Mouse (Mus musculus): Measurements from ENCODE around the gene Zswim5. TPM values are rescaled to one million over a fixed set of nuclear protein-coding genes. Genes with fewer than 3 reads are reported as not detected.

Gene Zswim5
- polyA plus RNA-seq, 1 experiment = 0.20 TPM

DNA sequence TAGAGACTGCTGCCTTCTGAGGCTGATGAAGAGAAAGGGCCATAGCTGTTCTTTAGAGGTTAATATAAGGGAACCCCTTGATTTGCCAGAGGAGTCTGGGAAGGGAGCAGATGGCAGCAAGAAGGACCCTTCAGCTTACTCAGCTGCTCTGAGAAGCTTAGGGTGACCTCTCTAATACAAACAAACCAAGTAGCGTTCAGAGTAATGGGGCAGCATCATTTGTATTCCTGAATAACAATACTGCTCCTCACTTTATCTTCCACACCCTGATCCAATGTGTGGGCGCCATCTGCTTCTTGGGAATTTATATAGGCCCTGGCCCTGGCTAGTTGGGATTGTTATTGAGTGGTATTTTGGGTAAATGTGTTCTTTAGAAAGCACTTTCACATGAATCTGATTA lies 65.5 kb downstream of the Zswim5 start:
- Histone ChIP-seq H3K4me1 (replicated peaks; ENCODE audit: control insufficient read depth, insufficient read depth, low read length) (no peaks in the 10 kb centered on the region), H3K36me3 (ENCODE audit: control insufficient read depth, insufficient read depth, low read length) (no peaks in the 10 kb centered on the region), H3K27me3 (ENCODE audit: control insufficient read depth, insufficient read depth, low read length) (no peaks in the 10 kb centered on the region; the same call in 1 of the 2 replicates), H3K4me3 (ENCODE audit: control insufficient read depth, insufficient read depth, low read length) (no peak overlapping the region), H3K27ac (ENCODE audit: control insufficient read depth, insufficient read depth, low read length) (no peak overlapping the region)
- no peak for DNase-seq
- WGBS = 88% methylated on average over 2 of the region's 2 CpGs
- TF ChIP-seq CTCF (IDR thresholded peaks at IDR 0.05; ENCODE audit: borderline replicate concordance, control insufficient read depth, extremely low read depth, insufficient read depth, low read length, poor library complexity) = no peak
- no peak for TF ChIP-seq POLR2A (IDR thresholded peaks at IDR 0.05; ENCODE audit: control insufficient read depth, extremely low read depth, insufficient read depth, low read length, poor library complexity)

DNA sequence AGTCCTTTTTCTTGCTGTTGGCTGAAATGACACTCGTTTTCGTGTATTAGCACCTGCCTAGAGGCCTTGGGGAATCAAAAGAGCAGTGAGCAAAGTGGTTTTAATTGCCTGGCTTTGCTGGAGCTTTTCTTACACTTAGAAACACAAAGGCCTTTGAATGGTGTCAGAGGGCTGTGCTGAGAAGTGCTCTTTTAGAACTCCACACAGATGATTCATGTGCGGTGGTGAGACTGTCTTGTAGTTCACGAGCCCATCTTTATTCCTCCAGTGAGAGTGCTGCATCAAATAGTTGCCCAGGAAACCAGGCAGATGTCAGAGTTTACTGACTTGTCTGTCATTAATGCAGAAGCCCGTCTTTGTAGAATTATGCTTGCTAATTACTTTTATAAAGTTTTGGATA lies 66.9 kb downstream of the Zswim5 start:
- Histone ChIP-seq H3K4me3 (ENCODE audit: control insufficient read depth, insufficient read depth, low read length) (no peak overlapping the region), H3K4me1 (replicated peaks; ENCODE audit: control insufficient read depth, insufficient read depth, low read length) (no peaks in the 10 kb centered on the region), H3K27ac (ENCODE audit: control insufficient read depth, insufficient read depth, low read length) (no peak overlapping the region), H3K36me3 (ENCODE audit: control insufficient read depth, insufficient read depth, low read length) (no peaks in the 10 kb centered on the region), H3K27me3 (ENCODE audit: control insufficient read depth, insufficient read depth, low read length) (no peaks in the 10 kb centered on the region; the same call in 1 of the 2 replicates)
- DNase-seq = no peak
- no peak for TF ChIP-seq CTCF (IDR thresholded peaks at IDR 0.05; ENCODE audit: borderline replicate concordance, control insufficient read depth, extremely low read depth, insufficient read depth, low read length, poor library complexity)
- TF ChIP-seq POLR2A (IDR thresholded peaks at IDR 0.05; ENCODE audit: control insufficient read depth, extremely low read depth, insufficient read depth, low read length, poor library complexity) = no peak
- WGBS = 80% methylated on average over 5 of the region's 5 CpGs

DNA sequence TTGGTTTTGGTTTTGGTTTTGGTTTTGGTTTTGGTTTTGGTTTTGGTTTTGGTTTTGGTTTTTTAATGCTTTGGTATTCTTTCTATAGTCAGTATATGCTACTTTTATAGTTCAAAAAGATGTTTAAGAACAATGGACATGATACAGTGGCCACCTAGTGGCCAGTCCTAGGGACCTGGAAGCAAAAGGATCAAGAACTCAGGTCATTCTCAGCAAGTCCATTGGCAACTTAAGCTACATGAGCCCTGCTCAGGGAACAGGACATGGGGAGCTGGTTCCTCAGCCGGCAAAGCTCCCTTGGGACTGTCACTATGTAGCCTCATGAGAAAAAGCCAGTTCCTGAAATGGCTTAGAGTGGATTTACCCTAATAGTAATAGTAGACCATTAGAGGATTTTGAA lies 74.5 kb downstream of the Zswim5 start:
- H3K27me3 ChIP-seq (ENCODE audit: control insufficient read depth, insufficient read depth, low read length) = no peaks in the 10 kb centered on the region; the same call in 1 of the 2 replicates
- TF ChIP-seq CTCF (IDR thresholded peaks at IDR 0.05; ENCODE audit: borderline replicate concordance, control insufficient read depth, extremely low read depth, insufficient read depth, low read length, poor library complexity) (no peak), POLR2A (IDR thresholded peaks at IDR 0.05; ENCODE audit: control insufficient read depth, extremely low read depth, insufficient read depth, low read length, poor library complexity) (no peak)
- H3K27ac ChIP-seq (ENCODE audit: control insufficient read depth, insufficient read depth, low read length) = no peak overlapping the region
- no peak overlapping the region for H3K4me3 ChIP-seq (ENCODE audit: control insufficient read depth, insufficient read depth, low read length)
- H3K4me1 ChIP-seq (replicated peaks; ENCODE audit: control insufficient read depth, insufficient read depth, low read length) = no peaks in the 10 kb centered on the region
- DNase-seq = no peak
- H3K36me3 ChIP-seq (ENCODE audit: control insufficient read depth, insufficient read depth, low read length) = no peaks in the 10 kb centered on the region
- WGBS = 68% methylated on average over 1 of the region's 1 CpGs

DNA sequence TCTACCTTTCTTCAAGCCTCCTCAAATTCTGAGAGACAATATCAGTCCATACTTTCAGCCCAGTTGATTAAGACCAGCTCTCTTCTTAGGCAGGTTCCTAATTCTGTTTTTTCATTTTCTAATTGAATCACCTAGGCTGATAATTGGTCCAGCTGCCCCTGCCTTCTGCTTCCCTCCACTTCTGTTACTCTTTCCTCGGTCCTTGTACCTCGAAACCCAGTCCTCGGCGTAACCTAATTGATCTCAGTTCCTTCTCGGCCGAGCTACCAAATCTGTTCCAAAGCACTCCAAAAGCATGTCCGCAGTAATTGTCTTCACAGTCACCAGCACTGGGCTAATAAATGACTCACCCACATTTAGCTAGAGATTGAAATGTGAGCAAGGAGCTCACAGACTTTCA lies 77.8 kb downstream of the Zswim5 start:
- DNase-seq = no peak
- TF ChIP-seq CTCF (IDR thresholded peaks at IDR 0.05; ENCODE audit: borderline replicate concordance, control insufficient read depth, extremely low read depth, insufficient read depth, low read length, poor library complexity) = no peak
- TF ChIP-seq POLR2A (IDR thresholded peaks at IDR 0.05; ENCODE audit: control insufficient read depth, extremely low read depth, insufficient read depth, low read length, poor library complexity) = no peak
- Histone ChIP-seq H3K36me3 (ENCODE audit: control insufficient read depth, insufficient read depth, low read length) (no peaks in the 10 kb centered on the region), H3K4me1 (replicated peaks; ENCODE audit: control insufficient read depth, insufficient read depth, low read length) (no peaks in the 10 kb centered on the region), H3K4me3 (ENCODE audit: control insufficient read depth, insufficient read depth, low read length) (no peak overlapping the region), H3K27me3 (ENCODE audit: control insufficient read depth, insufficient read depth, low read length) (no peaks in the 10 kb centered on the region), H3K27ac (ENCODE audit: control insufficient read depth, insufficient read depth, low read length) (no peak overlapping the region)
- WGBS = 93% methylated on average over 7 of the region's 7 CpGs

DNA sequence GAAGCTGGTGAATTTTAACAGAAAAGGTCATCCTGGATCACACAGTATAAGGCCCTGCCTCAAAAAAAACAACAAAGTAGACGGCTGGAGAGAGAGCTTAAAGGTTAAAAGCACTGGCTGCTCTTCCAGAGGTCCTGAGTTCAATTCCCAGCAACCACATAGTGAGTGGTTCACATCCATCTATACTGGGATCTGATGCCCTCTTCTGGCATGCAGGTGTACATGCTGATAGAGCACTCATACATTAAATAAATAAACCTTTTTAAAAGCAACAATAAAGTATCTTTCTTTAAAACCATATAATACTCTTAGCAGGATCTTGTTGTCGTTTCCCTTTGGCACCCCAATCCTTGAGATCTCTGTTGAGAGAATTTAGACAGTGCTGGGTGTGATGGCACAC lies 99.3 kb downstream of the Zswim5 start:
- DNase-seq = no peak

DNA sequence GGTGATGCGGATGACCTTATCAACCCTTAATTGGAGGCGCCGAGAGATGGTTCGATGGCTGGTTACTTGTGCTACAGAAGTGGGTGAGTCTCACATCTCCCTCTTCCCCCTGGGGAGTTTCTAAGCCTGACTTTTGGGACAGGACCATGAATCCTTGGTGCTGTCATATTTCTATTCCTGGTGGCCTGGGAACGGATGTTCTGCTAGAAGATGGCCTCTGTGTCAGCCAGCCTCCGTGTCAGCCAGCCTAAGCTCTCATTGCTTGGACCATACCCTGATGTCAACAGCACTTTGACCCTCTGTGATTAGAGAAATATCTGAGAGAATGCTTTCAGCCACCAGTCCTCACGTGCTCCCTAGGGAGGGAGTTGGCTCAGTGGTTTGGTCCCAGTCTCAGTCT lies 108.5 kb downstream of the Zswim5 start:
- no peak for TF ChIP-seq CTCF (IDR thresholded peaks at IDR 0.05; ENCODE audit: borderline replicate concordance, control insufficient read depth, extremely low read depth, insufficient read depth, low read length, poor library complexity)
- no peak for TF ChIP-seq POLR2A (IDR thresholded peaks at IDR 0.05; ENCODE audit: control insufficient read depth, extremely low read depth, insufficient read depth, low read length, poor library complexity)
- H3K36me3 ChIP-seq (ENCODE audit: control insufficient read depth, insufficient read depth, low read length) = 0 out of 2 replicates have a peak, but pooled peaks cover 3% of the 10 kb centered on the region
- no peak overlapping the region for H3K27ac ChIP-seq (ENCODE audit: control insufficient read depth, insufficient read depth, low read length)
- no peak overlapping the region for H3K4me3 ChIP-seq (ENCODE audit: control insufficient read depth, insufficient read depth, low read length)
- no peaks in the 10 kb centered on the region for H3K27me3 ChIP-seq (ENCODE audit: control insufficient read depth, insufficient read depth, low read length)
- WGBS = 94% methylated on average over 7 of the region's 7 CpGs
- H3K4me1 ChIP-seq (replicated peaks; ENCODE audit: control insufficient read depth, insufficient read depth, low read length) = no peaks in the 10 kb centered on the region
- no peak for DNase-seq

More for the DNA sequence above, 99.3 kb downstream of the Zswim5 start:
- TF ChIP-seq POLR2A (IDR thresholded peaks at IDR 0.05; ENCODE audit: control insufficient read depth, extremely low read depth, insufficient read depth, low read length, poor library complexity) = no peak
- no peak for TF ChIP-seq CTCF (IDR thresholded peaks at IDR 0.05; ENCODE audit: borderline replicate concordance, control insufficient read depth, extremely low read depth, insufficient read depth, low read length, poor library complexity)
- 82% methylated on average over 2 of the region's 2 CpGs for WGBS
- Histone ChIP-seq H3K4me3 (ENCODE audit: control insufficient read depth, insufficient read depth, low read length) (no peak overlapping the region), H3K27ac (ENCODE audit: control insufficient read depth, insufficient read depth, low read length) (no peak overlapping the region), H3K36me3 (ENCODE audit: control insufficient read depth, insufficient read depth, low read length) (no peaks in the 10 kb centered on the region), H3K4me1 (replicated peaks; ENCODE audit: control insufficient read depth, insufficient read depth, low read length) (no peaks in the 10 kb centered on the region), H3K27me3 (ENCODE audit: control insufficient read depth, insufficient read depth, low read length) (no peaks in the 10 kb centered on the region)

Data from thymus, adult 2 months (tissue).